Mouse (Mus musculus) small intestine, adult 2 months (tissue): ENCODE results near the gene Ybx2. TPM values are rescaled to one million over a fixed set of nuclear protein-coding genes. Genes with fewer than 3 reads are reported as not detected.
A peak's percentile ranks its signal among the peaks of the same experiment; 100 is the strongest.

Experiments
- H3K27ac ChIP-seq: fragments of 200-500 bp; 2 replicates; pipeline ENCODE4 v1.5.1; 2012; ENCODE audit warnings: low read depth, low read length, control low read depth, inconsistent platforms; ENCODE audit not compliant: insufficient read depth
- H3K27me3 ChIP-seq: fragments of 200-500 bp; 2 replicates; pipeline ENCODE4 v1.6.1; 2012; ENCODE audit warnings: mild to moderate bottlenecking, moderate library complexity, low read length, inconsistent platforms; ENCODE audit not compliant: control insufficient read depth, insufficient read depth
- H3K36me3 ChIP-seq: fragments of 200-500 bp; 2 replicates; pipeline ENCODE4 v1.6.1; 2012; ENCODE audit warnings: mild to moderate bottlenecking, low read length, control low read depth, inconsistent platforms; ENCODE audit not compliant: control insufficient read depth, insufficient read depth
- H3K4me1 ChIP-seq: fragments of 200-500 bp; 2 replicates; pipeline ENCODE4 v1.6.1; 2012; ENCODE audit warnings: low read length, inconsistent platforms, mixed read lengths; ENCODE audit not compliant: control insufficient read depth, insufficient read depth, insufficient read length
- H3K4me3 ChIP-seq: fragments of 200-500 bp; 2 replicates; pipeline ENCODE4 v1.5.1; 2012; ENCODE audit warnings: low read depth, mild to moderate bottlenecking, control low read depth, inconsistent platforms, low read length, moderate library complexity
- CTCF ChIP-seq: fragments of 200-500 bp; IDR thresholded peaks from 2 replicates; pipeline ENCODE4 v1.5.1; 2012; ENCODE audit warnings: low read depth, mild to moderate bottlenecking, control low read depth, inconsistent platforms, low read length, moderate library complexity, mixed read lengths; ENCODE audit not compliant: insufficient replicate concordance, insufficient read length; ENCODE audit errors: extremely low read depth
- POLR2A ChIP-seq: fragments of 200-500 bp; IDR thresholded peaks from 2 replicates; pipeline ENCODE4 v1.6.1; 2012; ENCODE audit warnings: low read depth, mild to moderate bottlenecking, control low read depth, inconsistent platforms, low read length, moderate library complexity
- WGBS: fragments of 180-500 bp; shearing (Covaris S2); methylation state at CpG from one replicate; pipeline ENCODE4 v1.1.7; 2018; 5-methylcytosine and 5-hydroxymethylcytosine counted together
- polyA plus RNA-seq: library from polyadenylated mRNA; depleted of rRNA; stranded (reverse); fragments of >200 nt; gene quantifications from 2 replicates; pipeline ENCODE4 v1.2.3, GENCODE M21; 2012

The Ybx2 gene
- polyA plus RNA-seq, 1 experiment: 11.4 TPM

- Histone ChIP-seq H3K27me3 (no peaks in the 10 kb centered on the region), H3K4me1 (peaks cover 9% of the 10 kb centered on the region; the same call in 1 of the 2 replicates), H3K36me3 (peaks cover 31% of the 10 kb centered on the region), H3K27ac (no peak overlapping the region), H3K4me3 (no peak overlapping the region)
- 95% methylated on average over 2 of the region's 2 CpGs for WGBS
- TF ChIP-seq CTCF (no peak), POLR2A (no peak)
Measured at GRCm38 (mm10) chr11:69974907-69975306, 39.3 kb downstream of the Ybx2 start.

DNA sequence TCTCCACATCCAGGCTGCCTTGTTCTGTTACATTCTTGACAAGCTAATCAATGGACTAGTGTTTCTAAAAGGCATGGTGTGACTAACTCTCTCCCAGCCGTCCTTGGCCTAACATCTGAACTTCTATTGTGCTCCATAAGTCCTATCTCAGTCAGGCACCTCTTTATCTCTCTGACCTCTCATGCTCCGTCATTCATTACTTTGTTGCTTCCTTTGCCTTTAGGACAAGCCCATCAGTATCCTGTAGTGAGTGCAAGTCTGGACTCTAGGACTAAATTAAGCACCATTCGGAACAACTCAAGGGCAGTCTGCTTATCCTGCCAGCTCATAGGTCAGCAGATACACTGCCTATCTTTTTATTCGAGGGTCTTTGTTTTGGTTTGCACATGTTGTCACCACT, 40.7 kb downstream of the Ybx2 start:
- H3K36me3 ChIP-seq: peaks cover 28% of the 10 kb centered on the region
- 77% methylated on average over 4 of the region's 4 CpGs for WGBS

GRCm38 (mm10) chr11:69979827-69980195, 44.2 kb downstream of the Ybx2 start:
- peaks cover 8% of the 10 kb centered on the region; the same call in 1 of the 2 replicates for H3K4me1 ChIP-seq
- H3K27me3 ChIP-seq: no peaks in the 10 kb centered on the region
- peaks cover 16% of the 10 kb centered on the region for H3K36me3 ChIP-seq
- H3K27ac ChIP-seq: peak overlapping the region; percentile 93
- WGBS: 1% methylated on average over 16 of the region's 16 CpGs
- TF ChIP-seq POLR2A (no peak), CTCF (no peak)
- H3K4me3 ChIP-seq: peak overlapping the region; percentile 87

More for the DNA sequence above, 40.7 kb downstream of the Ybx2 start:
- no peak for TF ChIP-seq POLR2A
- no peak for TF ChIP-seq CTCF
- H3K4me3 ChIP-seq: no peak overlapping the region
- H3K27me3 ChIP-seq: no peaks in the 10 kb centered on the region
- H3K27ac ChIP-seq: no peak overlapping the region
- H3K4me1 ChIP-seq: no peaks in the 10 kb centered on the region

DNA sequence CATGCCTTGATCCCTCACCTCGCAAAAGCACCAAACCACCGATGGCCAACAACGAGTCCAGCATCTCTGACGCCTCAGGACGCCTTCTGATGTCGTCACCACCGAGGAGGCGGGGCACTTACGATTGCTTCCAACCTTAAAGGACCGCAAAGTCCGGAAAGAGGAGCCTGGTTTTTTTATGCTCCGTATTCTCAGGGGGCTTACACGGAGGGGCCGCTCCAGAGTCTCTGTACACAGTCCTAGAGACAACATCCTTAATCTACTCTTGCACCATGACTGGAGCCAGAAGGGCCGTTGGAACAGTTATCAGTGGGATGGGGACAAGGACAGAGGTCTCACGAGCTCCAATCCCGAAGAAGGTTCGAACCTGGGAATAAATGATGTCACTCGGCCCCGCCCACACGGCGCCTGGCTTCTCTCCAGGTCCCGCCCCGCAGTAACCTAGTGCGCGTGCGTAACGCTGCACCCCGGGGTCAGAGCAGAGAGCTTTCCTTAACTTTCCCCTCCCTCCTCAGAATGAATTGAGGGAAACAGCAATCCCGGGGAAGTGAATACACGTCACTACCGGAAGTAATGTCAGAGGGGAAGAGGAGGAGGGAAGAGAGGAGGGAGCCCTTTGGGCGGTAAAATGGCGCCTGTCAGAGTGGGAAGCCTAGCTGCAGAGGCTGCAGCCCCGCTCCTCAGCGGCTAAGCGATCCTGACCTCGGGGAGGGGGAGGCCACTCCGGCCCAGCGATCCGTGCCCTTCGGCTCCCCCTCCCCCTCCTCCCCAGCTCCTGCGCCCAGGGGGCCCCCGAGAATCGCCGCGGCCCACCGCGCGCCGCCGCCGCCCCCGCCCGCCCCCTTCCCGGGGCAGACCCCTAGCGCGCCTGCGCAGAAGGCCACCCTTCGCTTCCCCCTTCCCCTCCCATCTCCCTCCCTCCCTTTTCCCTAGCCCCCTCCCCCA, 44.9 kb downstream of the Ybx2 start:
- peak overlapping the region; percentile 93 for H3K27ac ChIP-seq
- TF ChIP-seq POLR2A: peak; percentile 97
- TF ChIP-seq CTCF: no peak
- peak overlapping the region; percentile 87 for H3K4me3 ChIP-seq
- H3K36me3 ChIP-seq: peaks cover 20% of the 10 kb centered on the region
- H3K27me3 ChIP-seq: no peaks in the 10 kb centered on the region
- H3K4me1 ChIP-seq: peaks cover 8% of the 10 kb centered on the region; the same call in 1 of the 2 replicates
- under 1% methylated on average over 42 of the region's 60 CpGs for WGBS

DNA sequence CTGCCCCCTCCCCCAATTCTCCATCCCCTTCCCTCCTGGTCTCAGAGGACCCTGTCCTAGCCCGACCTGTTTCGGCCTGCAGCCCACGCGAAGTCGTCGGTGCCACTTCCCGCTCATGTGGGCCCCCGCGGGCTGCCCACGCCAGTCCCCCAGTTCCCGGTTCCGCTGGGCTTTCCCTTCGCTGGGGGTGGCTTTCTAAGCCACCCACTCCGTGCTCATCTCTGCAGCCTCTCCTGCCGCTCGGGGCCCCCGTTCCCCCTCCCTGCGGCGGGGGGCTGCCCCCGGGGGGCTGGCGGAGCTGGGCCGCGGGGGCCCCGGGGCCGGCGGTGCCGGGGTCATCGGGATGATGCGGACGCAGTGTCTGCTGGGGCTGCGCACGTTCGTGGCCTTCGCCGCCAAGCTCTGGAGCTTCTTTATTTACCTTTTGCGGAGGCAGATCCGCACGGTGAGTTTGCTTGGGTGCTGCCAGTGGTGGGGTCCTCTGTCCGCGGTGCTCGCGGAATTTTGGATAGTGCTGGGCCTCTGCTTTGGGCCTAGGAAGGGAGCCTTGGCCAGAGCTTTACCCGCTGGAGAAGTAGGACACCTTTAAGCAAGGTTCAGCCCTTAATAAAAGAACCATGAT, 45.7 kb downstream of the Ybx2 start, which contains the start of gene Ctdnep1:
Gene Ctdnep1 (plus strand): TSS at position 16 of the 622 bp plus-strand sequence.
- Histone ChIP-seq H3K36me3 (peaks cover 23% of the 10 kb centered on the region), H3K27ac (peak within 1 kb of the TSS; percentile 93), H3K27me3 (no peaks in the 10 kb centered on the region), H3K4me1 (peaks cover 8% of the 10 kb centered on the region; the same call in 1 of the 2 replicates), H3K4me3 (peak within 1 kb of the TSS; percentile 87)
- TF ChIP-seq CTCF (no peak), POLR2A (no peak)
- WGBS: under 1% methylated on average over 43 of the region's 43 CpGs

GRCm38 (mm10) chr11:69982225-69982624, 46.6 kb downstream of the Ybx2 start, which contains the start of gene Elp5:
TSS of gene Elp5 (minus strand) at chr11:69982517.
- no peak for TF ChIP-seq POLR2A
- Histone ChIP-seq H3K27me3 (no peaks in the 10 kb centered on the region), H3K4me3 (peak within 1 kb of the TSS; percentile 87), H3K4me1 (peaks cover 8% of the 10 kb centered on the region; the same call in 1 of the 2 replicates), H3K36me3 (peaks cover 26% of the 10 kb centered on the region), H3K27ac (peak within 1 kb of the TSS; percentile 51)
- WGBS: 41% methylated on average over 8 of the region's 8 CpGs

DNA sequence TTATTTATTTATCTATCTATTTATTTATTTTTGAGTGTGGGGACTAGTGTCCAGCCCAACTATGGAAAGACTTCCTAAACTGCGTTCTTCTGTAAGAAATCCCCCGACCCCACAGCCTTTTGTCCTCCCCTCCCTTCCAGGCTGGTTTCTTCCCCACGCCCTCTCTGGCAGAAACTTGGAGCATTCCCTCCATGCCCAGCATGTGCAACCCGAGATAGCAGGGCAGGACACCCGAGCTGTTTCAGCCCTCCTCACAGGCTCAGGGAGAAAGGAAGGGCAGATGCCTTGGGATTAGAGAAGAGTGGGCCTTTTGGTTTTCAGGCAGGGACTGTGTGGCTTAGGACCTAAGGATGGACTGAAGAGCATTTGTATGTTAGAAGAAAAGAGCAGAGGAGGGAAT, 47.3 kb downstream of the Ybx2 start:
- Histone ChIP-seq H3K4me1 (peaks cover 8% of the 10 kb centered on the region; the same call in 1 of the 2 replicates), H3K4me3 (no peak overlapping the region), H3K27me3 (no peaks in the 10 kb centered on the region), H3K36me3 (peaks cover 24% of the 10 kb centered on the region), H3K27ac (no peak overlapping the region)
- no peak for TF ChIP-seq POLR2A
- TF ChIP-seq CTCF: no peak
- WGBS: 28% methylated on average over 5 of the region's 5 CpGs
